Comparison of ENCODE assay signal across 40 mouse cellular contexts in genomic region chr14:37064849-37065248, GRCm38 (mm10). TPM values are rescaled to one million over a fixed set of nuclear protein-coding genes. Genes with fewer than 3 reads are reported as not detected.
"Had no signal": no experiment of that assay in that cellular context is flagged by ENCODE, and none has a peak within 500 bp of the region (broad histone marks: within the 10 kb centered on the region; RNA-seq: fewer than 3 reads in every experiment).

No protein-coding gene starts in this region.

- H3K9ac ChIP-seq: heart, embryonic 13.5 days; heart, embryonic 15.5 days; hindbrain, embryonic 14.5 days; kidney, embryonic 15.5 days; limb, embryonic 13.5 days; limb, embryonic 15.5 days; liver, embryonic 13.5 days; liver, embryonic 15.5 days had no signal

- H3K27ac ChIP-seq: heart, adult 2 months; heart, embryonic 13.5 days; heart, embryonic 15.5 days; hindbrain, embryonic 14.5 days; kidney, embryonic 15.5 days; kidney, postnatal 0 days; limb, embryonic 13.5 days; limb, embryonic 15.5 days; liver, embryonic 13.5 days; liver, embryonic 15.5 days had no signal

- H3K4me1 ChIP-seq: heart, embryonic 13.5 days; heart, embryonic 15.5 days; kidney, embryonic 15.5 days; limb, embryonic 13.5 days; limb, embryonic 15.5 days; liver, embryonic 13.5 days; liver, embryonic 15.5 days had no signal

- H3K27me3 ChIP-seq: heart, embryonic 13.5 days; heart, embryonic 15.5 days; kidney, embryonic 15.5 days; limb, embryonic 13.5 days; limb, embryonic 15.5 days; liver, embryonic 13.5 days; liver, embryonic 15.5 days had no signal

- DNase-seq: gastrocnemius, postnatal 14 days; gastrocnemius, postnatal 36 days; heart, adult 11 months; heart, adult 2 months; heart, postnatal 14 days; heart, postnatal 36 days; kidney, adult 11 months; kidney, adult 2 months; kidney, adult 9 months; kidney, postnatal 14 days; kidney, postnatal 36 days; left cerebral cortex, postnatal 4 days; liver, embryonic 13.5 days had no signal

- H3K36me3 ChIP-seq: heart, embryonic 13.5 days; heart, embryonic 15.5 days; kidney, embryonic 15.5 days; limb, embryonic 13.5 days; limb, embryonic 15.5 days; liver, embryonic 13.5 days; liver, embryonic 15.5 days had no signal

- H3K4me3 ChIP-seq: heart, adult 2 months; heart, embryonic 13.5 days; heart, embryonic 15.5 days; kidney, embryonic 15.5 days; limb, embryonic 13.5 days; limb, embryonic 15.5 days; liver, embryonic 13.5 days; liver, embryonic 15.5 days had no signal

- H3K9me3 ChIP-seq: heart, embryonic 13.5 days; heart, embryonic 15.5 days; kidney, embryonic 15.5 days; limb, embryonic 13.5 days; limb, embryonic 15.5 days; liver, embryonic 13.5 days; liver, embryonic 15.5 days had no signal

- ATAC-seq: hindbrain, embryonic 16.5 days; intestine, embryonic 16.5 days had no signal

- H3K4me2 ChIP-seq: heart, embryonic 11.5 days; heart, embryonic 13.5 days; heart, embryonic 15.5 days; hindbrain, embryonic 14.5 days; kidney, embryonic 15.5 days; limb, embryonic 13.5 days; limb, embryonic 15.5 days; liver, embryonic 11.5 days; liver, embryonic 13.5 days; liver, embryonic 15.5 days had no signal

RNA-seq across cellular contexts. Expression of gene Lrit2, which starts 2.9 kb away (rescaled TPM):
- total RNA-seq: gastrocnemius, adult 18-20 months; gastrocnemius, adult 8-10 months; gastrocnemius, postnatal 14 days; gastrocnemius, postnatal 36 days; heart, adult 2 months; heart, postnatal 14 days; heart, postnatal 36 days; hematopoietic stem cell, adult 5-6 weeks; layer of hippocampus, adult 18-20 months; layer of hippocampus, postnatal 10 days; layer of hippocampus, postnatal 25 days; left cerebral cortex, adult 8-10 months; left cerebral cortex, postnatal 10 days; left cerebral cortex, postnatal 25 days; left cerebral cortex, postnatal 4 days had no signal
- polyA plus RNA-seq: gonadal fat pad, adult 2 months; heart, adult 2 months; heart, embryonic 11.5 days; heart, embryonic 13.5 days; heart, embryonic 15.5 days; heart, postnatal 0 days; hindbrain, embryonic 11.5 days; hindbrain, embryonic 14.5 days; hindbrain, embryonic 16.5 days; intestine, embryonic 14.5 days; intestine, embryonic 16.5 days; kidney, embryonic 15.5 days; kidney, postnatal 0 days; large intestine, adult 2 months; limb, embryonic 11.5 days; limb, embryonic 13.5 days; limb, embryonic 15.5 days; liver, embryonic 11.5 days; liver, embryonic 13.5 days; liver, embryonic 15.5 days had no signal

RNA-seq across cellular contexts. Expression of gene Lrit1, which starts 10.2 kb away (rescaled TPM):
- total RNA-seq: gastrocnemius, adult 18-20 months; gastrocnemius, adult 8-10 months; gastrocnemius, postnatal 14 days; gastrocnemius, postnatal 36 days; heart, adult 2 months; heart, postnatal 36 days; hematopoietic stem cell, adult 5-6 weeks; layer of hippocampus, adult 18-20 months; layer of hippocampus, postnatal 10 days; layer of hippocampus, postnatal 25 days; left cerebral cortex, postnatal 10 days; left cerebral cortex, postnatal 25 days; left cerebral cortex, postnatal 4 days had no signal
- polyA plus RNA-seq: gonadal fat pad, adult 2 months; heart, adult 2 months; heart, embryonic 11.5 days; heart, embryonic 13.5 days; heart, embryonic 15.5 days; heart, postnatal 0 days; hindbrain, embryonic 11.5 days; hindbrain, embryonic 14.5 days; hindbrain, embryonic 16.5 days; intestine, embryonic 14.5 days; intestine, embryonic 16.5 days; kidney, embryonic 15.5 days; kidney, postnatal 0 days; large intestine, adult 2 months; limb, embryonic 11.5 days; limb, embryonic 13.5 days; limb, embryonic 15.5 days; liver, embryonic 11.5 days; liver, embryonic 13.5 days; liver, embryonic 15.5 days had no signal

RNA-seq across cellular contexts. Expression of gene Rgr, which starts 16.1 kb away (rescaled TPM):
- total RNA-seq: gastrocnemius, adult 18-20 months; gastrocnemius, adult 8-10 months; gastrocnemius, postnatal 36 days; heart, adult 2 months; heart, postnatal 14 days; heart, postnatal 36 days; hematopoietic stem cell, adult 5-6 weeks; layer of hippocampus, adult 18-20 months; layer of hippocampus, postnatal 10 days; layer of hippocampus, postnatal 25 days; left cerebral cortex, adult 8-10 months; left cerebral cortex, postnatal 10 days; left cerebral cortex, postnatal 25 days; left cerebral cortex, postnatal 4 days had no signal
- polyA plus RNA-seq: heart, adult 2 months; heart, embryonic 11.5 days; heart, embryonic 13.5 days; heart, embryonic 15.5 days; heart, postnatal 0 days; hindbrain, embryonic 11.5 days; hindbrain, embryonic 14.5 days; hindbrain, embryonic 16.5 days; intestine, embryonic 14.5 days; intestine, embryonic 16.5 days; kidney, adult 2 months; kidney, embryonic 15.5 days; kidney, postnatal 0 days; large intestine, adult 2 months; limb, embryonic 11.5 days; liver, embryonic 11.5 days; liver, embryonic 13.5 days; liver, embryonic 15.5 days had no signal

RNA-seq across cellular contexts. Expression of gene Cdhr1, which starts 33.3 kb away (rescaled TPM):
- total RNA-seq: gastrocnemius, adult 18-20 months; gastrocnemius, adult 8-10 months; gastrocnemius, postnatal 14 days; gastrocnemius, postnatal 36 days; heart, postnatal 36 days; hematopoietic stem cell, adult 5-6 weeks had no signal
- polyA plus RNA-seq: liver, embryonic 13.5 days; liver, embryonic 15.5 days had no signal

RNA-seq across cellular contexts. Expression of gene 2610528A11Rik, which starts 49.0 kb away (rescaled TPM):
- total RNA-seq: heart, adult 2 months; heart, postnatal 14 days; heart, postnatal 36 days; layer of hippocampus, adult 18-20 months; layer of hippocampus, postnatal 10 days; left cerebral cortex, postnatal 25 days had no signal
